Mouse (Mus musculus) bone marrow, adult 2 months (tissue): Measurements from ENCODE around the gene Adad2. TPM values are rescaled to one million over a fixed set of nuclear protein-coding genes. Genes with fewer than 3 reads are reported as not detected.
A peak's percentile ranks its signal among the peaks of the same experiment; 100 is the strongest.

ENCODE experiments used
- H3K27ac ChIP-seq: fragments of 200-500 bp; 2 replicates; pipeline ENCODE4 v1.5.1; 2012; ENCODE audit warnings: low read depth, mild to moderate bottlenecking, control low read depth, inconsistent platforms, low read length; ENCODE audit not compliant: control insufficient read depth, poor library complexity, insufficient read depth
- H3K4me1 ChIP-seq: fragments of 200-500 bp; 2 replicates; pipeline ENCODE4 v1.6.1; 2011; ENCODE audit warnings: low read length; ENCODE audit not compliant: control insufficient read depth, insufficient read depth
- H3K4me3 ChIP-seq: fragments of 200-500 bp; replicated peaks from 2 replicates; pipeline ENCODE3; 2011; ENCODE audit warnings: mild to moderate bottlenecking, low read depth, low read length, control low read depth; ENCODE audit not compliant: control insufficient read depth
- CTCF ChIP-seq: fragments of 200-500 bp; IDR thresholded peaks from 2 replicates; pipeline ENCODE4 v1.5.1; 2011; ENCODE audit warnings: low read length, control low read depth; ENCODE audit not compliant: control insufficient read depth, insufficient read depth
- POLR2A ChIP-seq: fragments of 200-500 bp; IDR thresholded peaks from 2 replicates; pipeline ENCODE4 v1.6.1; 2011; ENCODE audit warnings: low read depth, mild to moderate bottlenecking, control low read depth, low read length, borderline replicate concordance; ENCODE audit not compliant: control insufficient read depth
- WGBS: fragments of 180-500 bp; shearing (Covaris S2); methylation state at CpG from one replicate; pipeline ENCODE4 v1.1.7; 2018; 5-methylcytosine and 5-hydroxymethylcytosine counted together
- polyA plus RNA-seq: library from polyadenylated mRNA; stranded (reverse); fragments of >200 nt; gene quantifications from 2 replicates; pipeline ENCODE4 v1.2.4, GENCODE M21; 2011; ENCODE audit warnings: low replicate concordance; ENCODE audit not compliant: missing spikeins, insufficient read depth, insufficient read length

The Adad2 gene
- polyA plus RNA-seq, 1 experiment: not detected

GRCm38 (mm10) chr8:119591456-119591855, 21.1 kb upstream of the Adad2 start:
- Histone ChIP-seq H3K4me1 (no peaks in the 10 kb centered on the region; the same call in 1 of the 2 replicates), H3K4me3 (no peak overlapping the region), H3K27ac (no peak overlapping the region)
- TF ChIP-seq CTCF (no peak), POLR2A (no peak)
- 82% methylated on average over 7 of the region's 7 CpGs for WGBS

- H3K27ac ChIP-seq: no peak overlapping the region
- 84% methylated on average over 4 of the region's 4 CpGs for WGBS
- TF ChIP-seq POLR2A (no peak), CTCF (no peak)
Measured at GRCm38 (mm10) chr8:119603771-119604170, 8.8 kb upstream of the Adad2 start.

GRCm38 (mm10) chr8:119604398-119604803, 8.1 kb upstream of the Adad2 start:
- no peak overlapping the region for H3K27ac ChIP-seq
- WGBS: 18% methylated on average over 12 of the region's 12 CpGs
- no peak for TF ChIP-seq POLR2A
- no peak for TF ChIP-seq CTCF
- H3K4me1 ChIP-seq: peaks cover 2% of the 10 kb centered on the region; the same call in 1 of the 2 replicates
- peak overlapping the region; percentile 86 for H3K4me3 ChIP-seq

More at GRCm38 (mm10) chr8:119603771-119604170, 8.8 kb upstream of the Adad2 start:
- no peak overlapping the region for H3K4me3 ChIP-seq
- peaks cover 2% of the 10 kb centered on the region; the same call in 1 of the 2 replicates for H3K4me1 ChIP-seq

GRCm38 (mm10) chr8:119604996-119605395, 7.6 kb upstream of the Adad2 start, which contains the start of gene Taf1c:
Gene Taf1c, minus strand, starts transcription at chr8:119605222.
- peak within 1 kb of the TSS; percentile 56 for H3K27ac ChIP-seq
- H3K4me1 ChIP-seq: peaks cover 2% of the 10 kb centered on the region; the same call in 1 of the 2 replicates
- TF ChIP-seq POLR2A: peak; percentile 67; the same call in 1 of the 2 replicates
- TF ChIP-seq CTCF: peak; percentile 93
- under 1% methylated on average over 23 of the region's 23 CpGs for WGBS
- H3K4me3 ChIP-seq: peak within 1 kb of the TSS; percentile 86

GRCm38 (mm10) chr8:119606224-119606623, 6.3 kb upstream of the Adad2 start:
- no peak for TF ChIP-seq POLR2A
- TF ChIP-seq CTCF: no peak
- H3K4me3 ChIP-seq: no peak overlapping the region
- peaks cover 2% of the 10 kb centered on the region; the same call in 1 of the 2 replicates for H3K4me1 ChIP-seq
- no peak overlapping the region for H3K27ac ChIP-seq
- 60% methylated on average over 2 of the region's 2 CpGs for WGBS

GRCm38 (mm10) chr8:119615096-119615495, 2.5 kb downstream of the Adad2 start:
- no peak overlapping the region for H3K27ac ChIP-seq
- no peaks in the 10 kb centered on the region for H3K4me1 ChIP-seq
- TF ChIP-seq POLR2A (no peak), CTCF (no peak)
- 84% methylated on average over 14 of the region's 14 CpGs for WGBS
- H3K4me3 ChIP-seq: no peak overlapping the region

- no peaks in the 10 kb centered on the region for H3K4me1 ChIP-seq
- TF ChIP-seq CTCF (no peak), POLR2A (no peak)
- WGBS: 75% methylated on average over 7 of the region's 7 CpGs
- no peak overlapping the region for H3K4me3 ChIP-seq
- no peak overlapping the region for H3K27ac ChIP-seq
Measured at GRCm38 (mm10) chr8:119616358-119616757, 3.8 kb downstream of the Adad2 start.

GRCm38 (mm10) chr8:119616811-119617210, 4.3 kb downstream of the Adad2 start:
- H3K4me1 ChIP-seq: no peaks in the 10 kb centered on the region
- TF ChIP-seq CTCF (no peak), POLR2A (no peak)
- H3K27ac ChIP-seq: no peak overlapping the region
- H3K4me3 ChIP-seq: no peak overlapping the region
- WGBS: 80% methylated on average over 4 of the region's 4 CpGs

- TF ChIP-seq POLR2A: no peak
- no peak for TF ChIP-seq CTCF
Measured at GRCm38 (mm10) chr8:119617586-119617985, 5.0 kb downstream of the Adad2 start.

More at GRCm38 (mm10) chr8:119617586-119617985, 5.0 kb downstream of the Adad2 start:
- H3K27ac ChIP-seq: no peak overlapping the region
- no peak overlapping the region for H3K4me3 ChIP-seq
- 81% methylated on average over 5 of the region's 5 CpGs for WGBS
- H3K4me1 ChIP-seq: no peaks in the 10 kb centered on the region
